Mouse (Mus musculus): ENCODE results near the gene Unc5cl.

The Unc5cl gene

GRCm38 (mm10) chr17:48454688-48455087, at the start of gene Unc5cl:
TSS of gene Unc5cl (plus strand) at chr17:48454901.
- DNase-seq (ENCODE audit: low spot score) = peak; percentile 20

GRCm38 (mm10) chr17:48407154-48407553, 47.5 kb upstream of the Unc5cl start:
- DNase-seq (ENCODE audit: low spot score) = no peak

- no peak for DNase-seq (ENCODE audit: low spot score)
Observed at GRCm38 (mm10) chr17:48407910-48408525, 46.7 kb upstream of the Unc5cl start.

GRCm38 (mm10) chr17:48408526-48409291, 46.0 kb upstream of the Unc5cl start:
- DNase-seq (ENCODE audit: low spot score) = peak; percentile 81

- DNase-seq (ENCODE audit: low spot score) = peak; percentile 100
Observed at GRCm38 (mm10) chr17:48409380-48410298, 45.1 kb upstream of the Unc5cl start, which contains the start of the genes Nfya and Oard1. TSS of gene Nfya (minus strand) at chr17:48409906. TSS of gene Oard1 (plus strand) at chr17:48410014.

- DNase-seq (ENCODE audit: low spot score) = no peak
Observed at GRCm38 (mm10) chr17:48410299-48410785, 44.4 kb upstream of the Unc5cl start.

GRCm38 (mm10) chr17:48411241-48411640, 43.5 kb upstream of the Unc5cl start:
- DNase-seq (ENCODE audit: low spot score) = no peak

GRCm38 (mm10) chr17:48416011-48416410, 38.7 kb upstream of the Unc5cl start:
- DNase-seq (ENCODE audit: low spot score) = no peak

- peak; percentile 56 for DNase-seq (ENCODE audit: low spot score)
Observed at GRCm38 (mm10) chr17:48416425-48417195, 38.1 kb upstream of the Unc5cl start.

GRCm38 (mm10) chr17:48417521-48417920, 37.2 kb upstream of the Unc5cl start:
- no peak for DNase-seq (ENCODE audit: low spot score)

GRCm38 (mm10) chr17:48418174-48418573, 36.5 kb upstream of the Unc5cl start:
- DNase-seq (ENCODE audit: low spot score) = no peak

- no peak for DNase-seq (ENCODE audit: low spot score)
Observed at GRCm38 (mm10) chr17:48418781-48419180, 35.9 kb upstream of the Unc5cl start.

GRCm38 (mm10) chr17:48419571-48419970, 35.1 kb upstream of the Unc5cl start:
- no peak for DNase-seq (ENCODE audit: low spot score)

- DNase-seq (ENCODE audit: low spot score) = no peak
Observed at GRCm38 (mm10) chr17:48424237-48424636, 30.5 kb upstream of the Unc5cl start.

GRCm38 (mm10) chr17:48425823-48426612, 28.7 kb upstream of the Unc5cl start:
- peak; percentile 48 for DNase-seq (ENCODE audit: low spot score)

GRCm38 (mm10) chr17:48426991-48427750, 27.5 kb upstream of the Unc5cl start:
- no peak for DNase-seq (ENCODE audit: low spot score)

GRCm38 (mm10) chr17:48427852-48428530, 26.7 kb upstream of the Unc5cl start:
- no peak for DNase-seq (ENCODE audit: low spot score)

GRCm38 (mm10) chr17:48430394-48430793, 24.3 kb upstream of the Unc5cl start:
- DNase-seq (ENCODE audit: low spot score) = no peak

- no peak for DNase-seq (ENCODE audit: low spot score)
Observed at GRCm38 (mm10) chr17:48431054-48431453, 23.6 kb upstream of the Unc5cl start.

Data from lung, postnatal 25 days (tissue).